Mouse (Mus musculus) lung, adult 2 months (tissue): ENCODE measurements at regions not wholly inside any gene's neighbourhood (a gene's known extent, or its start where the extent isn't known, plus 50 kb on each side); places are given as distances from the start of the nearest gene placed in this dataset.

Source experiments
- CTCF ChIP-seq: fragments of 200-500 bp; IDR thresholded peaks from 2 replicates; pipeline ENCODE4 v1.5.1; 2011; ENCODE audit warnings: mild to moderate bottlenecking, low read length, control low read depth; ENCODE audit not compliant: insufficient read depth
- POLR2A ChIP-seq: fragments of 200-500 bp; IDR thresholded peaks from 2 replicates; pipeline ENCODE4 v1.6.1; 2011; ENCODE audit warnings: low read depth, mild to moderate bottlenecking, control low read depth, low read length, borderline replicate concordance; ENCODE audit errors: extremely low read depth

DNA sequence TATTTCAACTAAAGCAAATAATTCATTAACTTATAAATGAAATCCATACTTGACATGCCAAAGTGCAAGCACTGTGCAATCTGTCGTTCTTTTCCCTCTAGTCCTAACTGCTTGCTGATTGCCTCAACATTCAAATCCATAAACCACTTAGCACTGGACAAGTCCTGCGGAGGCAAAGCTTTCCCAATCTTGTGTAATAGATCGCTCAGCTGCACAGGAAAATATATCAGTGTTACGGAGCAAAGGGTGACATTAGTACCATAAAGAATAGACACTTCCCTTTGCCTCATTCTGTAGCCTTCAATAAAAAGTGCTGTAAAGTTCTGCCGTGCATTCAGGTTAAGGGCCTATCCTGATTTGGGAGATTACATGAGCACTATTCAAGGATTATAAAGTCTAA lies 248.1 kb downstream of the Serpinb8 start:
- no peak for TF ChIP-seq CTCF
- no peak for TF ChIP-seq POLR2A
